Mouse (Mus musculus) layer of hippocampus, postnatal 25 days (tissue): Measurements from ENCODE around the gene Vps16. TPM values are rescaled to one million over a fixed set of nuclear protein-coding genes. Genes with fewer than 3 reads are reported as not detected.

ENCODE experiments used
- DNase-seq, 2 experiments: peaks; one replicate each; pipeline ENCODE4 v3.0.0; 2022; ENCODE audit warnings: mixed read lengths in 2 of 2, low spot score in 1 of 2; ENCODE audit errors: extremely low spot score in 1 of 2
- total RNA-seq, 2 experiments: library from RNA; stranded (reverse); gene quantifications; 2 replicates each; pipeline ENCODE4 v1.2.3; 2021

Gene Vps16
- total RNA-seq, 2 experiments from 2014 or later = 91.6 to 95.2 TPM

GRCm38 (mm10) chr2:130421781-130422620 is 2.1 kb upstream of the Vps16 start:
- DNase-seq = no peak

- DNase-seq = peak; percentile 70 to 76
Measured at GRCm38 (mm10) chr2:130423397-130424125, 578 bp upstream of the Vps16 start.

- no peak for DNase-seq
Measured at GRCm38 (mm10) chr2:130425112-130425511, 973 bp downstream of the Vps16 start.

- DNase-seq = no peak
Measured at GRCm38 (mm10) chr2:130429851-130430250, 5.7 kb downstream of the Vps16 start.

GRCm38 (mm10) chr2:130430484-130430883 is 6.3 kb downstream of the Vps16 start:
- no peak for DNase-seq

GRCm38 (mm10) chr2:130432157-130432556 is 8.0 kb downstream of the Vps16 start:
- DNase-seq = no peak

- DNase-seq = peak in 1 of 2 experiments; percentile 49
Measured at GRCm38 (mm10) chr2:130433152-130433551, 9.0 kb downstream of the Vps16 start.

GRCm38 (mm10) chr2:130436769-130437168 is 12.6 kb downstream of the Vps16 start:
- DNase-seq = no peak

GRCm38 (mm10) chr2:130438861-130439260 is 14.7 kb downstream of the Vps16 start:
- no peak for DNase-seq

GRCm38 (mm10) chr2:130439840-130440480 is 15.8 kb downstream of the Vps16 start:
- DNase-seq = no peak

- DNase-seq = no peak
Measured at GRCm38 (mm10) chr2:130442162-130442561, 18.0 kb downstream of the Vps16 start.

- no peak for DNase-seq
Measured at GRCm38 (mm10) chr2:130448449-130448848, 24.3 kb downstream of the Vps16 start.

GRCm38 (mm10) chr2:130449021-130449793 is 25.1 kb downstream of the Vps16 start:
- no peak for DNase-seq

GRCm38 (mm10) chr2:130449794-130450433 is 25.8 kb downstream of the Vps16 start, which contains the start of gene Ptpra:
TSS of gene Ptpra (plus strand) at chr2:130450278.
- peak; percentile 91 to 95 for DNase-seq

- DNase-seq = peak in 1 of 2 experiments; percentile 52
Measured at GRCm38 (mm10) chr2:130450434-130450796, 26.3 kb downstream of the Vps16 start.

- DNase-seq = no peak
Measured at GRCm38 (mm10) chr2:130451086-130451726, 27.1 kb downstream of the Vps16 start.

GRCm38 (mm10) chr2:130451727-130452090 is 27.6 kb downstream of the Vps16 start:
- DNase-seq = no peak

- DNase-seq = no peak
Measured at GRCm38 (mm10) chr2:130452266-130452665, 28.1 kb downstream of the Vps16 start.

GRCm38 (mm10) chr2:130453421-130453820 is 29.3 kb downstream of the Vps16 start:
- no peak for DNase-seq
